Mouse (Mus musculus): Measurements from ENCODE around the gene Slc27a1. TPM values are rescaled to one million over a fixed set of nuclear protein-coding genes. Genes with fewer than 3 reads are reported as not detected.

The Slc27a1 gene
- total and polyA plus RNA-seq, 3 experiments = 0.46 to 1.3 TPM; not detected in 1

GRCm38 (mm10) chr8:71560071-71560470 lies 8.6 kb upstream of the Slc27a1 start:
- Histone ChIP-seq H3K27me3 (ENCODE audit: control insufficient read depth in 1 of 2, insufficient read depth in 2 of 2, low read length in 2 of 2) (no peaks in the 10 kb centered on the region), H3K4me3 (ENCODE audit: control insufficient read depth in 1 of 2, insufficient read depth in 1 of 2, low read depth in 2 of 2, low read length in 2 of 2) (no peak overlapping the region; a peak in 1 of 4 replicates), H3K36me3 (ENCODE audit: control insufficient read depth in 1 of 2, insufficient read depth in 2 of 2, low read length in 2 of 2) (peaks cover 0 to 8% of the 10 kb centered on the region in 2 experiments; a peak in 2 of 4 replicates)

GRCm38 (mm10) chr8:71560765-71561164 lies 7.9 kb upstream of the Slc27a1 start:
- Histone ChIP-seq H3K36me3 (ENCODE audit: control insufficient read depth in 1 of 2, insufficient read depth in 2 of 2, low read length in 2 of 2) (peaks cover 0 to 7% of the 10 kb centered on the region in 2 experiments; a peak in 2 of 4 replicates), H3K27me3 (ENCODE audit: control insufficient read depth in 1 of 2, insufficient read depth in 2 of 2, low read length in 2 of 2) (no peaks in the 10 kb centered on the region), H3K9me3 (replicated peaks; ENCODE audit: insufficient read depth, low read length) (no peaks in the 10 kb centered on the region), H3K4me3 (ENCODE audit: control insufficient read depth in 1 of 2, insufficient read depth in 1 of 2, low read depth in 2 of 2, low read length in 2 of 2) (no peak overlapping the region), H3K9ac (ENCODE audit: control insufficient read depth, low read depth, low read length, poor library complexity, severe bottlenecking) (no peak overlapping the region), H3K27ac (ENCODE audit: control insufficient read depth, low read depth, low read length) (no peak overlapping the region), H3K4me1 (ENCODE audit: control insufficient read depth in 1 of 2, insufficient read depth in 2 of 2, low read length in 2 of 2) (peaks cover 4 to 11% of the 10 kb centered on the region in 2 experiments; a peak in 3 of 4 replicates), H3K79me2 (ENCODE audit: control insufficient read depth, insufficient read depth, low read length, poor library complexity) (no peaks in the 10 kb centered on the region)
- DNase-seq (ENCODE audit: low read depth, low spot score) = no peak
- TF ChIP-seq CHD2 (IDR thresholded peaks at IDR 0.05; ENCODE audit: low read length) (no peak), MYB (IDR thresholded peaks at IDR 0.05; ENCODE audit: low read depth, low read length) (no peak), ZC3H11A (IDR thresholded peaks at IDR 0.05; ENCODE audit: low read depth, low read length) (no peak), POLR2AphosphoS5 (IDR thresholded peaks at IDR 0.05; ENCODE audit: borderline replicate concordance, low read depth, low read length) (no peak), E2F4 (IDR thresholded peaks at IDR 0.05; ENCODE audit: borderline replicate concordance, low read depth, low read length) (no peak), MEF2A (IDR thresholded peaks at IDR 0.05; ENCODE audit: extremely low read depth, insufficient replicate concordance, low read depth, low read length, poor library complexity, severe bottlenecking) (no peak), JUND (IDR thresholded peaks at IDR 0.05; ENCODE audit: low read depth, low read length) (no peak), ETS1 (IDR thresholded peaks at IDR 0.05; ENCODE audit: low read depth, low read length) (no peak), POLR2A (IDR thresholded peaks at IDR 0.05; ENCODE audit: control insufficient read depth in 1 of 2, insufficient read depth in 1 of 2, low read depth in 1 of 2, low read length in 2 of 2, poor library complexity in 1 of 2) (no peak), GABPA (IDR thresholded peaks at IDR 0.05; ENCODE audit: low read depth, low read length) (no peak), BHLHE40 (IDR thresholded peaks at IDR 0.05; ENCODE audit: borderline replicate concordance, low read depth, low read length) (no peak), POLR2AphosphoS2 (IDR thresholded peaks at IDR 0.05; ENCODE audit: low read length) (no peak), MXI1 (IDR thresholded peaks at IDR 0.05; ENCODE audit: low read depth, low read length) (no peak), MYC (IDR thresholded peaks at IDR 0.05; ENCODE audit: low read depth, low read length) (no peak), CHD1 (IDR thresholded peaks at IDR 0.05; ENCODE audit: low read depth, low read length) (no peak), ZMIZ1 (IDR thresholded peaks at IDR 0.05; ENCODE audit: low read depth, low read length) (no peak), UBTF (IDR thresholded peaks at IDR 0.05; ENCODE audit: borderline replicate concordance, insufficient read depth, low read depth, low read length) (no peak), TAL1 (IDR thresholded peaks at IDR 0.05; ENCODE audit: low read length) (no peak), MAFK (IDR thresholded peaks at IDR 0.05; ENCODE audit: borderline replicate concordance, low read depth, low read length) (no peak)

More at GRCm38 (mm10) chr8:71560071-71560470, 8.6 kb upstream of the Slc27a1 start:
- Histone ChIP-seq H3K9ac (ENCODE audit: control insufficient read depth, low read depth, low read length, poor library complexity, severe bottlenecking) (no peak overlapping the region), H3K79me2 (ENCODE audit: control insufficient read depth, insufficient read depth, low read length, poor library complexity) (no peaks in the 10 kb centered on the region), H3K4me1 (ENCODE audit: control insufficient read depth in 1 of 2, insufficient read depth in 2 of 2, low read length in 2 of 2) (peaks cover 4 to 15% of the 10 kb centered on the region in 2 experiments; a peak in 3 of 4 replicates), H3K9me3 (replicated peaks; ENCODE audit: insufficient read depth, low read length) (no peaks in the 10 kb centered on the region), H3K27ac (ENCODE audit: control insufficient read depth, low read depth, low read length) (no peak overlapping the region)
- peak; percentile 34 for DNase-seq (ENCODE audit: low read depth, low spot score)
- TF ChIP-seq JUND (IDR thresholded peaks at IDR 0.05; ENCODE audit: low read depth, low read length) (no peak), MYB (IDR thresholded peaks at IDR 0.05; ENCODE audit: low read depth, low read length) (no peak), USF2 (IDR thresholded peaks at IDR 0.05; ENCODE audit: borderline replicate concordance in 1 of 2, insufficient read depth in 1 of 2, low read depth in 1 of 2, low read length in 2 of 2) (no peak), CHD2 (IDR thresholded peaks at IDR 0.05; ENCODE audit: low read length) (no peak), ETS1 (IDR thresholded peaks at IDR 0.05; ENCODE audit: low read depth, low read length) (no peak), RAD21 (IDR thresholded peaks at IDR 0.05; ENCODE audit: low read depth, low read length) (no peak), POLR2A (IDR thresholded peaks at IDR 0.05; ENCODE audit: control insufficient read depth in 1 of 2, insufficient read depth in 1 of 2, low read depth in 1 of 2, low read length in 2 of 2, poor library complexity in 1 of 2) (no peak), TAL1 (IDR thresholded peaks at IDR 0.05; ENCODE audit: low read length) (no peak), EP300 (IDR thresholded peaks at IDR 0.05; ENCODE audit: low read depth in 1 of 2, low read length in 2 of 2) (no peak)

Measured in MEL (cell line).